Mouse (Mus musculus) urinary bladder, adult 2 months (tissue): ENCODE results near the gene Pxdc1. TPM values are rescaled to one million over a fixed set of nuclear protein-coding genes. Genes with fewer than 3 reads are reported as not detected.

ENCODE experiments used
- DNase-seq: peaks from one replicate; pipeline ENCODE4 v3.0.0; 2022; ENCODE audit warnings: low spot score
- polyA plus RNA-seq: library from polyadenylated mRNA; depleted of rRNA; stranded (reverse); fragments of >200 nt; gene quantifications from 2 replicates; pipeline ENCODE4 v1.2.3, GENCODE M21; 2012

The Pxdc1 gene
- polyA plus RNA-seq, 1 experiment: 29.2 TPM

GRCm38 (mm10) chr13:34650953-34651352 is 2.3 kb downstream of the Pxdc1 start:
- DNase-seq: no peak

GRCm38 (mm10) chr13:34650371-34650770 is 2.9 kb downstream of the Pxdc1 start:
- DNase-seq: no peak

- no peak for DNase-seq
Observed at GRCm38 (mm10) chr13:34647751-34648150, 5.5 kb downstream of the Pxdc1 start.

GRCm38 (mm10) chr13:34647221-34647620 is 6.1 kb downstream of the Pxdc1 start:
- no peak for DNase-seq

GRCm38 (mm10) chr13:34646240-34646750 is 7.0 kb downstream of the Pxdc1 start:
- no peak for DNase-seq

- DNase-seq: no peak
Observed at GRCm38 (mm10) chr13:34645519-34645918, 7.8 kb downstream of the Pxdc1 start.

GRCm38 (mm10) chr13:34644401-34644800 is 8.9 kb downstream of the Pxdc1 start:
- DNase-seq: no peak

GRCm38 (mm10) chr13:34643926-34644325 is 9.4 kb downstream of the Pxdc1 start:
- DNase-seq: no peak

GRCm38 (mm10) chr13:34642941-34643875 is 10.1 kb downstream of the Pxdc1 start:
- no peak for DNase-seq

GRCm38 (mm10) chr13:34641066-34641465 is 12.2 kb downstream of the Pxdc1 start:
- no peak for DNase-seq

- DNase-seq: no peak
Observed at GRCm38 (mm10) chr13:34635978-34636377, 17.3 kb downstream of the Pxdc1 start.

- no peak for DNase-seq
Observed at GRCm38 (mm10) chr13:34630319-34630718, 23.0 kb downstream of the Pxdc1 start.

GRCm38 (mm10) chr13:34629741-34630140 is 23.5 kb downstream of the Pxdc1 start:
- DNase-seq: no peak

GRCm38 (mm10) chr13:34627446-34627845 is 25.8 kb downstream of the Pxdc1 start:
- DNase-seq: no peak

GRCm38 (mm10) chr13:34624414-34624813 is 28.9 kb downstream of the Pxdc1 start:
- DNase-seq: no peak

- DNase-seq: no peak
Observed at GRCm38 (mm10) chr13:34612402-34612801, 40.9 kb downstream of the Pxdc1 start.

GRCm38 (mm10) chr13:34609711-34610110 is 43.6 kb downstream of the Pxdc1 start:
- no peak for DNase-seq

GRCm38 (mm10) chr13:34607079-34607478 is 46.2 kb downstream of the Pxdc1 start:
- DNase-seq: no peak

- DNase-seq: no peak
Observed at GRCm38 (mm10) chr13:34605884-34606283, 47.4 kb downstream of the Pxdc1 start.

- DNase-seq: no peak
Observed at GRCm38 (mm10) chr13:34605206-34605605, 48.1 kb downstream of the Pxdc1 start.

- DNase-seq: no peak
Observed at GRCm38 (mm10) chr13:34604406-34604805, 48.9 kb downstream of the Pxdc1 start.

- DNase-seq: no peak
Observed at GRCm38 (mm10) chr13:34602757-34603156, 50.5 kb downstream of the Pxdc1 start.

GRCm38 (mm10) chr13:34596797-34597196 is 56.5 kb downstream of the Pxdc1 start:
- DNase-seq: no peak
